Mouse (Mus musculus) hindbrain, embryonic 14.5 days (tissue): Measurements from ENCODE around the gene Rgp1. TPM values are rescaled to one million over a fixed set of nuclear protein-coding genes. Genes with fewer than 3 reads are reported as not detected.

Source experiments
- ATAC-seq: fragments of 200-750 bp; cut with Nextera tagmentation; 2 replicates; pipeline ENCODE4 v1.8.0; 2017; ENCODE audit warnings: moderate number of reproducible peaks, mild to moderate bottlenecking, moderate TSS enrichment, moderate library complexity; ENCODE audit not compliant: low FRiP score
- DNase-seq: peaks from one replicate; pipeline ENCODE4 v3.0.0-alpha.2; 2015; ENCODE audit warnings: low spot score
- H3K27ac ChIP-seq: fragments of 300-500 bp; sonication (generic); 2 replicates; pipeline ENCODE4 v1.5.1; 2014; ENCODE audit warnings: mild to moderate bottlenecking, moderate library complexity
- H3K27me3 ChIP-seq: fragments of 300-500 bp; sonication (generic); 2 replicates; pipeline ENCODE4 v1.6.1; 2014; ENCODE audit warnings: mild to moderate bottlenecking, low read length, mixed read lengths; ENCODE audit not compliant: control insufficient read depth, insufficient read depth
- H3K36me3 ChIP-seq: fragments of 300-500 bp; sonication (generic); replicated peaks from 2 replicates; pipeline ENCODE4 v1.6.1; 2014; ENCODE audit not compliant: control insufficient read depth, insufficient read depth
- H3K4me1 ChIP-seq: fragments of 300-500 bp; sonication (generic); replicated peaks from 2 replicates; pipeline ENCODE4 v1.6.1; 2014; ENCODE audit warnings: antibody characterized with exemption, low read length, mixed read lengths; ENCODE audit not compliant: control insufficient read depth, insufficient read depth
- H3K4me2 ChIP-seq: fragments of 300-500 bp; sonication (generic); replicated peaks from 2 replicates; pipeline ENCODE4 v1.6.1; 2014; ENCODE audit warnings: mild to moderate bottlenecking, moderate library complexity
- H3K4me3 ChIP-seq: fragments of 300-500 bp; sonication (generic); replicated peaks from 2 replicates; pipeline ENCODE4 v1.5.1; 2014; ENCODE audit warnings: mild to moderate bottlenecking, low read length
- H3K9ac ChIP-seq: fragments of 300-500 bp; sonication (generic); 2 replicates; pipeline ENCODE4 v1.6.1; 2014
- H3K9me3 ChIP-seq: fragments of 300-500 bp; sonication (generic); 2 replicates; pipeline ENCODE4 v1.6.1; 2016; ENCODE audit warnings: low read length; ENCODE audit not compliant: control insufficient read depth
- WGBS: fragments of 180-500 bp; shearing (Covaris S2); extraction: QIAGEN DNeasy Blood & Tissue Kit; methylation state at CpG from one replicate; pipeline ENCODE4 v1.1.7; 2014; 5-methylcytosine and 5-hydroxymethylcytosine counted together
- polyA plus RNA-seq: library from polyadenylated mRNA; unstranded; fragments of >200 nt; fragmentation: Nextera tagmentation; extraction: Ambion mirVana; gene quantifications from 2 replicates; pipeline ENCODE4 v1.2.1, GENCODE M21; 2014

The Rgp1 gene
- polyA plus RNA-seq, 1 experiment from 2014 or later, result 25.2 TPM

- Histone ChIP-seq H3K4me3 (peak overlapping the region; percentile 69), H3K27me3 (no peaks in the 10 kb centered on the region), H3K4me1 (peaks cover 40% of the 10 kb centered on the region), H3K9me3 (0 out of 2 replicates have a peak, but pooled peaks cover under 1% of the 10 kb centered on the region), H3K27ac (peak overlapping the region; percentile 90), H3K9ac (peak overlapping the region; percentile 94), H3K4me2 (peak overlapping the region; percentile 97), H3K36me3 (no peaks in the 10 kb centered on the region)
- ATAC-seq, result peak; percentile 24; the same call in 1 of the 2 replicates
- 17% methylated on average over 5 of the region's 5 CpGs for WGBS
- DNase-seq, result peak; percentile 41
Observed at GRCm38 (mm10) chr4:43630671-43631045, 52.1 kb downstream of the Rgp1 start.

- H3K36me3 ChIP-seq, result no peaks in the 10 kb centered on the region
- H3K27me3 ChIP-seq, result no peaks in the 10 kb centered on the region
- H3K9ac ChIP-seq, result peak within 1 kb of the TSS; percentile 94
- peak within 1 kb of the TSS; percentile 69 for H3K4me3 ChIP-seq
- H3K9me3 ChIP-seq, result no peaks in the 10 kb centered on the region
- DNase-seq, result peak; percentile 51
- WGBS, result 1% methylated on average over 23 of the region's 70 CpGs
- peak within 1 kb of the TSS; percentile 90 for H3K27ac ChIP-seq
- H3K4me2 ChIP-seq, result peak within 1 kb of the TSS; percentile 97
- peaks cover 40% of the 10 kb centered on the region for H3K4me1 ChIP-seq
- ATAC-seq, result peak; percentile 44
Observed at GRCm38 (mm10) chr4:43631046-43631955, 52.8 kb downstream of the Rgp1 start, which contains the start of gene Npr2. Gene Npr2, plus strand, starts transcription at chr4:43631935.

GRCm38 (mm10) chr4:43631956-43632920 is 53.7 kb downstream of the Rgp1 start:
- Histone ChIP-seq H3K4me2 (peak overlapping the region; percentile 97), H3K27ac (peak overlapping the region; percentile 90), H3K4me1 (peaks cover 40% of the 10 kb centered on the region), H3K27me3 (no peaks in the 10 kb centered on the region), H3K9me3 (no peaks in the 10 kb centered on the region), H3K9ac (peak overlapping the region; percentile 94), H3K36me3 (no peaks in the 10 kb centered on the region), H3K4me3 (peak overlapping the region; percentile 69)
- peak; percentile 18; the same call in 1 of the 2 replicates for ATAC-seq
- WGBS, result 42% methylated on average over 42 of the region's 42 CpGs
- DNase-seq, result no peak

GRCm38 (mm10) chr4:43633296-43633695 is 54.8 kb downstream of the Rgp1 start:
- no peak overlapping the region for H3K4me3 ChIP-seq
- no peaks in the 10 kb centered on the region for H3K9me3 ChIP-seq
- WGBS, result 78% methylated on average over 8 of the region's 8 CpGs
- 0 out of 2 replicates have a peak overlapping the region, but pooled peaks have one; percentile 94 for H3K9ac ChIP-seq
- DNase-seq (no peak), ATAC-seq (no peak)
- H3K27me3 ChIP-seq, result no peaks in the 10 kb centered on the region
- peaks cover 40% of the 10 kb centered on the region for H3K4me1 ChIP-seq
- peak overlapping the region; percentile 97 for H3K4me2 ChIP-seq
- no peaks in the 10 kb centered on the region for H3K36me3 ChIP-seq
- no peak overlapping the region for H3K27ac ChIP-seq

- ATAC-seq (no peak), DNase-seq (no peak)
- Histone ChIP-seq H3K27me3 (no peaks in the 10 kb centered on the region), H3K9ac (no peak overlapping the region), H3K9me3 (no peaks in the 10 kb centered on the region), H3K4me2 (0 out of 2 replicates have a peak overlapping the region, but pooled peaks have one; percentile 97), H3K27ac (no peak overlapping the region), H3K36me3 (no peaks in the 10 kb centered on the region), H3K4me1 (peaks cover 40% of the 10 kb centered on the region), H3K4me3 (no peak overlapping the region)
- WGBS, result 97% methylated on average over 2 of the region's 2 CpGs
Observed at GRCm38 (mm10) chr4:43633736-43634135, 55.2 kb downstream of the Rgp1 start.

GRCm38 (mm10) chr4:43634621-43635374 is 56.3 kb downstream of the Rgp1 start:
- H3K4me1 ChIP-seq, result peaks cover 37% of the 10 kb centered on the region
- no peak overlapping the region for H3K9ac ChIP-seq

GRCm38 (mm10) chr4:43636751-43637150 is 58.2 kb downstream of the Rgp1 start:
- H3K4me1 ChIP-seq, result peaks cover 26% of the 10 kb centered on the region
- no peaks in the 10 kb centered on the region for H3K27me3 ChIP-seq
- DNase-seq (no peak), ATAC-seq (no peak)
- H3K4me2 ChIP-seq, result no peak overlapping the region
- no peak overlapping the region for H3K4me3 ChIP-seq
- no peaks in the 10 kb centered on the region for H3K9me3 ChIP-seq
- H3K9ac ChIP-seq, result no peak overlapping the region
- no peaks in the 10 kb centered on the region for H3K36me3 ChIP-seq
- H3K27ac ChIP-seq, result no peak overlapping the region
- 72% methylated on average over 6 of the region's 6 CpGs for WGBS

More at GRCm38 (mm10) chr4:43634621-43635374, 56.3 kb downstream of the Rgp1 start:
- H3K4me3 ChIP-seq, result no peak overlapping the region
- no peak overlapping the region for H3K4me2 ChIP-seq
- ATAC-seq (no peak), DNase-seq (no peak)
- H3K36me3 ChIP-seq, result no peaks in the 10 kb centered on the region
- 87% methylated on average over 7 of the region's 7 CpGs for WGBS
- no peaks in the 10 kb centered on the region for H3K9me3 ChIP-seq
- H3K27ac ChIP-seq, result no peak overlapping the region
- H3K27me3 ChIP-seq, result no peaks in the 10 kb centered on the region
